Mouse (Mus musculus) liver, embryonic 13.5 days (tissue): ENCODE data around the gene Esp6. TPM values are rescaled to one million over a fixed set of nuclear protein-coding genes. Genes with fewer than 3 reads are reported as not detected.
"Not testable (repeated sequence)": the region's sequence is repeated elsewhere in the genome, so short reads cannot be mapped to it uniquely, and the experiment has no call there.

ENCODE experiments used
- ATAC-seq: fragments of 200-750 bp; cut with Nextera tagmentation; 2 replicates; pipeline ENCODE4 v1.8.0; 2017; ENCODE audit warnings: low read depth, mild to moderate bottlenecking, moderate number of reproducible peaks, moderate library complexity
- DNase-seq: peaks from one replicate; pipeline ENCODE4 v3.0.0; 2022
- H3K27ac ChIP-seq: fragments of 300-500 bp; sonication (generic); 2 replicates; pipeline ENCODE4 v1.5.1; 2015; ENCODE audit warnings: moderate library complexity, mild to moderate bottlenecking, inconsistent platforms
- H3K27me3 ChIP-seq: fragments of 300-500 bp; sonication (generic); 2 replicates; pipeline ENCODE4 v1.6.1; 2015; ENCODE audit warnings: mild to moderate bottlenecking, inconsistent platforms
- H3K36me3 ChIP-seq: fragments of 300-500 bp; sonication (generic); 2 replicates; pipeline ENCODE4 v1.6.1; 2015; ENCODE audit warnings: mild to moderate bottlenecking, inconsistent platforms
- H3K4me1 ChIP-seq: fragments of 300-500 bp; sonication (generic); replicated peaks from 2 replicates; pipeline ENCODE4 v1.6.1; 2015; ENCODE audit warnings: inconsistent platforms
- H3K4me2 ChIP-seq: fragments of 300-500 bp; sonication (generic); 2 replicates; pipeline ENCODE4 v1.6.1; 2015; ENCODE audit warnings: inconsistent platforms, mild to moderate bottlenecking, moderate library complexity
- H3K4me3 ChIP-seq: fragments of 300-500 bp; sonication (generic); replicated peaks from 2 replicates; pipeline ENCODE4 v1.5.1; 2015; ENCODE audit warnings: mild to moderate bottlenecking, inconsistent platforms
- H3K9ac ChIP-seq: fragments of 300-500 bp; sonication (generic); 2 replicates; pipeline ENCODE4 v1.6.1; 2015; ENCODE audit warnings: mild to moderate bottlenecking, inconsistent platforms
- H3K9me3 ChIP-seq: fragments of 300-500 bp; sonication (generic); replicated peaks from 2 replicates; pipeline ENCODE4 v1.6.1; 2016; ENCODE audit warnings: inconsistent platforms
- WGBS: fragments of 180-500 bp; shearing (Covaris S2); methylation state at CpG from one replicate; pipeline ENCODE4 v1.1.7; 2015; ENCODE audit not compliant: insufficient replicate concordance; 5-methylcytosine and 5-hydroxymethylcytosine counted together
- polyA plus RNA-seq: library from polyadenylated mRNA; unstranded; fragments of >200 nt; fragmentation: Nextera tagmentation; extraction: Ambion mirVana; gene quantifications from 2 replicates; pipeline ENCODE4 v1.2.1, GENCODE M21; 2015

Gene Esp6
- polyA plus RNA-seq = not detected in 2 replicates

GRCm38 (mm10) chr17:40561207-40561606 lies at the start of gene Esp6:
Esp6 (plus strand) TSS chr17:40561507.
- ATAC-seq (no peak), DNase-seq (no peak)
- H3K4me3 ChIP-seq = no peak within 1 kb of the TSS
- H3K27ac ChIP-seq = no peak within 1 kb of the TSS
- H3K9me3 ChIP-seq = no peaks in the 10 kb centered on the region
- no peaks in the 10 kb centered on the region for H3K36me3 ChIP-seq
- H3K9ac ChIP-seq = no peak within 1 kb of the TSS
- H3K27me3 ChIP-seq = no peaks in the 10 kb centered on the region
- no peak within 1 kb of the TSS for H3K4me2 ChIP-seq
- H3K4me1 ChIP-seq = no peaks in the 10 kb centered on the region
- WGBS = 65% methylated on average over 5 of the region's 5 CpGs

GRCm38 (mm10) chr17:40519818-40520217 lies 41.5 kb upstream of the Esp6 start, which contains the start of gene Esp8:
Esp8 (plus strand) TSS chr17:40520022.
- WGBS = 50% methylated on average over 3 of the region's 3 CpGs
- no peaks in the 10 kb centered on the region for H3K27me3 ChIP-seq
- ATAC-seq = no peak

GRCm38 (mm10) chr17:40529813-40530212 lies 31.5 kb upstream of the Esp6 start:
- WGBS = 50% methylated on average over 3 of the region's 3 CpGs
- H3K9ac ChIP-seq = no peak overlapping the region
- no peak overlapping the region for H3K4me3 ChIP-seq
- H3K27ac ChIP-seq = no peak overlapping the region
- ATAC-seq (no peak), DNase-seq (no peak)
- no peak overlapping the region for H3K4me2 ChIP-seq
- H3K27me3 ChIP-seq = no peaks in the 10 kb centered on the region
- no peaks in the 10 kb centered on the region for H3K9me3 ChIP-seq
- H3K36me3 ChIP-seq = no peaks in the 10 kb centered on the region
- H3K4me1 ChIP-seq = no peaks in the 10 kb centered on the region

More at GRCm38 (mm10) chr17:40519818-40520217, 41.5 kb upstream of the Esp6 start, which contains the start of gene Esp8:
- no peak within 1 kb of the TSS for H3K27ac ChIP-seq
- H3K4me3 ChIP-seq = no peak within 1 kb of the TSS
- no peaks in the 10 kb centered on the region for H3K36me3 ChIP-seq
- no peak within 1 kb of the TSS for H3K9ac ChIP-seq
- no peak within 1 kb of the TSS for H3K4me2 ChIP-seq
- DNase-seq = no peak
- no peaks in the 10 kb centered on the region for H3K4me1 ChIP-seq
- H3K9me3 ChIP-seq = no peaks in the 10 kb centered on the region

- Histone ChIP-seq H3K4me2 (no peak overlapping the region), H3K27me3 (no peaks in the 10 kb centered on the region), H3K9me3 (no peaks in the 10 kb centered on the region), H3K36me3 (no peaks in the 10 kb centered on the region), H3K27ac (no peak overlapping the region), H3K9ac (no peak overlapping the region), H3K4me1 (no peaks in the 10 kb centered on the region), H3K4me3 (no peak overlapping the region)
- WGBS = 60% methylated on average over 1 of the region's 1 CpGs
- ATAC-seq (no peak), DNase-seq (no peak)
Measured at GRCm38 (mm10) chr17:40531147-40531546, 30.2 kb upstream of the Esp6 start.

- ATAC-seq, DNase-seq, H3K4me1 ChIP-seq, H3K27me3 ChIP-seq, H3K4me2 ChIP-seq, H3K36me3 ChIP-seq, H3K9me3 ChIP-seq, H3K27ac ChIP-seq, H3K4me3 ChIP-seq, H3K9ac ChIP-seq: not testable (repeated sequence)
- 55% methylated on average over 5 of the region's 5 CpGs for WGBS
Measured at GRCm38 (mm10) chr17:40547005-40547404, 14.3 kb upstream of the Esp6 start.

- Histone ChIP-seq H3K9ac (no peak overlapping the region), H3K4me3 (no peak overlapping the region), H3K4me2 (no peak overlapping the region), H3K27ac (no peak overlapping the region), H3K4me1 (no peaks in the 10 kb centered on the region), H3K27me3 (no peaks in the 10 kb centered on the region), H3K9me3 (no peaks in the 10 kb centered on the region), H3K36me3 (no peaks in the 10 kb centered on the region)
- 67% methylated on average over 1 of the region's 1 CpGs for WGBS
- no peak for DNase-seq
- no peak for ATAC-seq
Measured at GRCm38 (mm10) chr17:40553470-40553869, 7.8 kb upstream of the Esp6 start.

- ATAC-seq = not testable (repeated sequence)
- WGBS = 52% methylated on average over 6 of the region's 6 CpGs
Measured at GRCm38 (mm10) chr17:40583906-40584305, 22.6 kb downstream of the Esp6 start.

GRCm38 (mm10) chr17:40591297-40591696 lies 30.0 kb downstream of the Esp6 start:
- Histone ChIP-seq H3K27ac (no peak overlapping the region), H3K36me3 (no peaks in the 10 kb centered on the region), H3K27me3 (no peaks in the 10 kb centered on the region), H3K4me3 (no peak overlapping the region), H3K9ac (no peak overlapping the region), H3K4me2 (no peak overlapping the region), H3K4me1 (no peaks in the 10 kb centered on the region), H3K9me3 (no peaks in the 10 kb centered on the region)
- DNase-seq (no peak), ATAC-seq (no peak)

More at GRCm38 (mm10) chr17:40583906-40584305, 22.6 kb downstream of the Esp6 start:
- H3K4me3 ChIP-seq, DNase-seq, H3K9me3 ChIP-seq, H3K9ac ChIP-seq, H3K36me3 ChIP-seq, H3K27ac ChIP-seq, H3K4me2 ChIP-seq, H3K4me1 ChIP-seq, H3K27me3 ChIP-seq: not testable (repeated sequence)

GRCm38 (mm10) chr17:40598294-40598693 lies 37.0 kb downstream of the Esp6 start, which contains the start of gene Esp4:
Esp4 (plus strand) TSS chr17:40598594.
- H3K36me3 ChIP-seq = no peaks in the 10 kb centered on the region
- H3K4me2 ChIP-seq = no peak within 1 kb of the TSS
- no peaks in the 10 kb centered on the region for H3K27me3 ChIP-seq
- no peaks in the 10 kb centered on the region for H3K4me1 ChIP-seq
- no peaks in the 10 kb centered on the region for H3K9me3 ChIP-seq
- no peak within 1 kb of the TSS for H3K4me3 ChIP-seq
- DNase-seq (no peak), ATAC-seq (no peak)
- H3K9ac ChIP-seq = no peak within 1 kb of the TSS
- H3K27ac ChIP-seq = no peak within 1 kb of the TSS

Other genes starting within 250 kb of the Esp6 start
- gene Crisp1, start 242.3 kb upstream of the Esp6 start, polyA plus RNA-seq = not detected in 2 replicates
- not detected in 2 replicates for gene Esp8, start 41.5 kb upstream of the Esp6 start, polyA plus RNA-seq
- gene Esp4, start 37.1 kb downstream of the Esp6 start, polyA plus RNA-seq = not detected in 2 replicates
- gene Esp3, start 70.6 kb downstream of the Esp6 start, polyA plus RNA-seq = not detected in 2 replicates
- gene Esp1, start 165.6 kb downstream of the Esp6 start, polyA plus RNA-seq = not detected in 2 replicates
- 0.15 and 0.27 TPM in 2 replicates for gene Crisp2, start 245.5 kb downstream of the Esp6 start, polyA plus RNA-seq
- 197 and 235 TPM in 2 replicates for gene Rhag, start 249.6 kb downstream of the Esp6 start, polyA plus RNA-seq